Mouse (Mus musculus) myocyte (in vitro differentiated cells): ENCODE results near the gene Btbd19. TPM values are rescaled to one million over a fixed set of nuclear protein-coding genes. Genes with fewer than 3 reads are reported as not detected.

Experiments
- H3K27me3 ChIP-seq: one replicate; pipeline ENCODE4 v1.6.1; 2011; ENCODE audit not compliant: control insufficient read depth, insufficient read depth, insufficient read length
- H3K36me3 ChIP-seq: one replicate; pipeline ENCODE4 v1.6.1; 2011; ENCODE audit not compliant: control insufficient read depth, insufficient read depth
- H3K4me2 ChIP-seq: one replicate; pipeline ENCODE4 v1.6.1; 2011; ENCODE audit warnings: low read depth, control low read depth
- H3K4me3 ChIP-seq: one replicate; pipeline ENCODE4 v1.5.1; 2011; ENCODE audit warnings: mild to moderate bottlenecking, control low read depth, moderate library complexity
- H3K79me2 ChIP-seq: one replicate; pipeline ENCODE4 v1.6.1; 2011; ENCODE audit not compliant: control insufficient read depth, insufficient read depth
- H3ac ChIP-seq: one replicate; pipeline ENCODE4 v1.6.1; 2011; ENCODE audit not compliant: control insufficient read depth, insufficient read length
- CEBPB ChIP-seq: IDR thresholded peaks from 2 replicates; pipeline ENCODE4 v1.6.1; 2011; ENCODE audit warnings: mild to moderate bottlenecking, moderate library complexity; ENCODE audit not compliant: poor library complexity, insufficient read depth, severe bottlenecking
- E2F4 ChIP-seq: IDR thresholded peaks from one replicate; pipeline ENCODE4 v1.6.1; 2011; ENCODE audit warnings: mild to moderate bottlenecking, control low read depth, moderate library complexity; ENCODE audit not compliant: insufficient read depth
- MAX ChIP-seq: IDR thresholded peaks from one replicate; pipeline ENCODE4 v1.6.1; 2011; ENCODE audit warnings: low read depth, mild to moderate bottlenecking, control low read depth
- MYOD1 ChIP-seq, 3 experiments: IDR thresholded peaks; one replicate each; pipeline ENCODE4 v1.6.1; 2011; ENCODE audit warnings: control low read depth in 2 of 3, low read depth in 2 of 3, mild to moderate bottlenecking in 2 of 3, moderate library complexity in 1 of 3; ENCODE audit not compliant: insufficient read length in 2 of 3, control insufficient read depth in 1 of 3
- MYOG ChIP-seq, 3 experiments: IDR thresholded peaks; one replicate each; pipeline ENCODE4 v1.6.1; 2011; ENCODE audit warnings: control low read depth in 2 of 3, low read depth in 2 of 3, mild to moderate bottlenecking in 2 of 3; ENCODE audit not compliant: insufficient read length in 2 of 3, control insufficient read depth in 1 of 3, insufficient read depth in 1 of 3
- POLR2A ChIP-seq: IDR thresholded peaks from one replicate; pipeline ENCODE4 v1.6.1; 2011; ENCODE audit warnings: low read depth, mild to moderate bottlenecking, control low read depth, moderate library complexity; ENCODE audit not compliant: insufficient read length
- POLR2AphosphoS2 ChIP-seq: IDR thresholded peaks from one replicate; pipeline ENCODE4 v1.6.1; 2011; ENCODE audit warnings: low read depth, control low read depth; ENCODE audit not compliant: insufficient read length
- REST ChIP-seq: IDR thresholded peaks from one replicate; pipeline ENCODE4 v1.6.1; 2011; ENCODE audit warnings: mild to moderate bottlenecking, control low read depth, moderate library complexity; ENCODE audit not compliant: insufficient read depth, insufficient read length
- SRF ChIP-seq: IDR thresholded peaks from one replicate; pipeline ENCODE4 v1.6.1; 2011; ENCODE audit warnings: low read depth; ENCODE audit not compliant: control insufficient read depth, insufficient read length
- TCF12 ChIP-seq: IDR thresholded peaks from one replicate; pipeline ENCODE4 v1.6.1; 2011; ENCODE audit warnings: mild to moderate bottlenecking, control low read depth; ENCODE audit not compliant: poor library complexity, insufficient read depth, severe bottlenecking
- TCF3 ChIP-seq: IDR thresholded peaks from one replicate; pipeline ENCODE4 v1.6.1; 2011; ENCODE audit warnings: low read depth, control low read depth; ENCODE audit not compliant: insufficient read length
- USF1 ChIP-seq: IDR thresholded peaks from one replicate; pipeline ENCODE4 v1.6.1; 2011; ENCODE audit warnings: low read depth, mild to moderate bottlenecking, control low read depth, moderate library complexity
- polyA plus RNA-seq: library from polyadenylated mRNA; unstranded; fragments of >200 nt; fragmentation: generic; extraction: Trizol; gene quantifications from one replicate; pipeline ENCODE4 v1.2.1, GENCODE M21; 2012; ENCODE audit warnings: missing spikeins

Btbd19 gene
- polyA plus RNA-seq, 1 experiment, result 20.2 TPM

GRCm38 (mm10) chr4:117108524-117108849 is 17.0 kb downstream of the Btbd19 start:
- no peaks in the 10 kb centered on the region for H3K79me2 ChIP-seq
- H3K4me3 ChIP-seq, result no peak overlapping the region
- H3K27me3 ChIP-seq, result no peaks in the 10 kb centered on the region
- no peak for TF ChIP-seq SRF
- no peak for TF ChIP-seq POLR2A
- TF ChIP-seq MAX, result no peak
- TF ChIP-seq CEBPB, result no peak
- TF ChIP-seq MYOG (IDR thresholded peaks at IDR 0.05; ENCODE audit: control insufficient read depth in 1 of 3, insufficient read depth in 1 of 3, insufficient read length in 2 of 3, low read depth in 2 of 3), result no peak
- TF ChIP-seq REST, result no peak
- no peak for TF ChIP-seq POLR2AphosphoS2
- H3ac ChIP-seq, result no peak overlapping the region
- no peaks in the 10 kb centered on the region for H3K36me3 ChIP-seq
- H3K4me2 ChIP-seq, result no peak overlapping the region

GRCm38 (mm10) chr4:117107813-117108523 is 17.6 kb downstream of the Btbd19 start:
- no peak overlapping the region for H3K4me2 ChIP-seq
- no peak overlapping the region for H3K4me3 ChIP-seq
- TF ChIP-seq POLR2AphosphoS2, result no peak
- TF ChIP-seq E2F4, result no peak
- TF ChIP-seq TCF3, result no peak
- no peak for TF ChIP-seq MYOG (IDR thresholded peaks at IDR 0.05; ENCODE audit: control insufficient read depth in 1 of 3, insufficient read depth in 1 of 3, insufficient read length in 2 of 3, low read depth in 2 of 3)
- TF ChIP-seq POLR2A, result no peak
- H3K36me3 ChIP-seq, result no peaks in the 10 kb centered on the region
- no peak overlapping the region for H3ac ChIP-seq
- no peaks in the 10 kb centered on the region for H3K27me3 ChIP-seq
- no peaks in the 10 kb centered on the region for H3K79me2 ChIP-seq

DNA sequence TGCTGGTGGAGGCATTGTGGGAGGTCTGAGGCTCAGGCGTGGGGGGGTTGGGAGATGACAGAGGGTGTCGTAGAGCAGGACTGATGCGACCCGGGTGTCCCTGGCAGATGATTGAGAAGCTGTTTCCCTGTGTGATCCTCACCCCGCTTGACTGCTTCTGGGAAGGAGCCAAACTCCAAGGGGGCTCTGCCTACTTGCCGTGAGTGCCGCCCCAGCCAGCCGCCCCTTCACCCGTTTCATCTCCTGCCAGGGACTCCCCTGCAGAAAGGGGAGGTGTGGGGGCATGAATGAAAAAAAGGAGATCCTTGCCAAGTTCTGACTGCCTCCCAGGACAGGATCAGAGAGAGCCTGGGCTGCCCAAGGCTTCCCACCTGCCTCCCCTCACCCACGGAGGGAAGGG is 20.4 kb downstream of the Btbd19 start:
- no peaks in the 10 kb centered on the region for H3K27me3 ChIP-seq
- no peak overlapping the region for H3K4me2 ChIP-seq
- TF ChIP-seq CEBPB, result no peak
- no peak for TF ChIP-seq SRF
- no peak for TF ChIP-seq MAX
- TF ChIP-seq POLR2A, result no peak
- no peak overlapping the region for H3ac ChIP-seq
- no peaks in the 10 kb centered on the region for H3K36me3 ChIP-seq
- H3K79me2 ChIP-seq, result no peaks in the 10 kb centered on the region
- H3K4me3 ChIP-seq, result no peak overlapping the region

DNA sequence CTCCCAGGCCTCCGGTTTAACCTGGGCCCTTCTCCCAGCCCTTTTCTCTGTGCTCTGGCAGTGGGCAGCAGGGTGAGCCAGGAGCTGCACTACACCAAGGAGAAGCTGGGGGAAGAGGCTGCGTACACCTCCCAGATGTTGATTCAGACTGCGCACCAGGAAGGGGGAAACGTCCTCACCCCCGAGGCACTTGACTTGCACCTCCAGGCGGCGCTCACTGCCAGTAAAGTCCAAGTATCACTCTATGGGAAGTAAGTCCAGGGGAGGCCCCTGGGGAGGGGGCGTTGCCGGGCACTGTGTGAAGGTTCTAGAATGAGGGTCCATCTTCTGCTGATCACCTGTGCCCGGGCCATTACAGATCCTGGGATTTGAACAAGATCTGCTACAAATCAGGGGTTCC is 20.9 kb downstream of the Btbd19 start:
- H3K79me2 ChIP-seq, result no peaks in the 10 kb centered on the region
- no peak overlapping the region for H3K4me2 ChIP-seq

GRCm38 (mm10) chr4:117101218-117101617 is 24.3 kb downstream of the Btbd19 start:
- no peak for TF ChIP-seq REST
- TF ChIP-seq CEBPB, result no peak
- no peak for TF ChIP-seq TCF3
- TF ChIP-seq MYOG (IDR thresholded peaks at IDR 0.05; ENCODE audit: control insufficient read depth in 1 of 3, insufficient read depth in 1 of 3, insufficient read length in 2 of 3, low read depth in 2 of 3), result no peak
- no peak for TF ChIP-seq POLR2AphosphoS2
- TF ChIP-seq USF1, result no peak
- TF ChIP-seq TCF12, result no peak
- no peak for TF ChIP-seq SRF
- TF ChIP-seq POLR2A, result no peak
- TF ChIP-seq MYOD1 (IDR thresholded peaks at IDR 0.05; ENCODE audit: control insufficient read depth in 1 of 3, insufficient read length in 2 of 3, low read depth in 2 of 3), result no peak
- TF ChIP-seq MAX, result no peak
- TF ChIP-seq E2F4, result no peak
- no peak overlapping the region for H3ac ChIP-seq
- peaks cover 1% of the 10 kb centered on the region for H3K27me3 ChIP-seq
- no peak overlapping the region for H3K4me3 ChIP-seq
- H3K36me3 ChIP-seq, result no peaks in the 10 kb centered on the region
- no peaks in the 10 kb centered on the region for H3K79me2 ChIP-seq
- H3K4me2 ChIP-seq, result no peak overlapping the region

More for the DNA sequence above, 20.9 kb downstream of the Btbd19 start:
- no peaks in the 10 kb centered on the region for H3K36me3 ChIP-seq
- H3K27me3 ChIP-seq, result no peaks in the 10 kb centered on the region
- H3K4me3 ChIP-seq, result no peak overlapping the region
- TF ChIP-seq TCF3 (no peak), CEBPB (no peak), POLR2A (no peak), MYOD1 (IDR thresholded peaks at IDR 0.05; ENCODE audit: control insufficient read depth in 1 of 3, insufficient read length in 2 of 3, low read depth in 2 of 3) (no peak), USF1 (no peak), MAX (no peak), REST (no peak), TCF12 (no peak), E2F4 (no peak), POLR2AphosphoS2 (no peak), SRF (no peak), MYOG (IDR thresholded peaks at IDR 0.05; ENCODE audit: control insufficient read depth in 1 of 3, insufficient read depth in 1 of 3, insufficient read length in 2 of 3, low read depth in 2 of 3) (no peak)
- no peak overlapping the region for H3ac ChIP-seq
